Mouse (Mus musculus): ENCODE results near the gene Scgb2b21.

Gene Scgb2b21

GRCm38 (mm10) chr7:33520358-33520757 lies at the start of gene Scgb2b21:
Scgb2b21 (minus strand) TSS chr7:33520458.
- no peak for DNase-seq (ENCODE audit: low read depth)

DNA sequence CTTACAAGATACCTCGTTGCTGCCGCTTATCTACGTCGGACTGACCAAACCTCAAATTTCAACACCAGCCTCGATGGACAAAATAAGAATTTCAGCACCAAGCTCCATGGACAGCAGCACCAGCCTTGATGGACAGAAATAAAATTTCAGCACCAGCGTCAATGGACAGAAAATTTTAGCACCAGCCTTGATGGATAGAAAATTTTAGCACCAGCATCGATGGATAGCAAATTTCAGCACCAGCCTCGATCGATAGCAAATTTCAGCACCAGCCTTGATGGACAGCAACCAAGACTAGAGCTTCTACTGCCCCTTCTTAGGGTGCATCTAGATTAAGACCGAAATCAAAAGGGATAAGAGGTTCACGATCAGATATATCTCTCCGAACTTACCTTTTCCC lies 23.2 kb upstream of the Scgb2b21 start:
- DNase-seq (ENCODE audit: low read depth) = peak; percentile 38
